Mouse (Mus musculus) WW6 (cell line): ENCODE results near the gene Tkt.
"Not testable (repeated sequence)": the region's sequence is repeated elsewhere in the genome, so short reads cannot be mapped to it uniquely, and the experiment has no call there.

ENCODE experiments used
- DNase-seq: peaks from one replicate; pipeline ENCODE4 v3.0.0-alpha.2; 2013; ENCODE audit warnings: low read depth, low spot score

Gene Tkt

GRCm38 (mm10) chr14:30553185-30553584 is 5.0 kb downstream of the Tkt start:
- no peak for DNase-seq

- no peak for DNase-seq
Measured at GRCm38 (mm10) chr14:30556651-30557050, 8.5 kb downstream of the Tkt start.

- no peak for DNase-seq
Measured at GRCm38 (mm10) chr14:30557730-30558129, 9.6 kb downstream of the Tkt start.

- no peak for DNase-seq
Measured at GRCm38 (mm10) chr14:30559321-30559850, 11.2 kb downstream of the Tkt start.

GRCm38 (mm10) chr14:30560803-30561389 is 12.7 kb downstream of the Tkt start:
- DNase-seq, result no peak

GRCm38 (mm10) chr14:30561470-30562187 is 13.5 kb downstream of the Tkt start:
- no peak for DNase-seq

- DNase-seq, result no peak
Measured at GRCm38 (mm10) chr14:30562343-30562742, 14.2 kb downstream of the Tkt start.

GRCm38 (mm10) chr14:30564451-30564850 is 16.3 kb downstream of the Tkt start:
- peak; percentile 39 for DNase-seq

- DNase-seq, result no peak
Measured at GRCm38 (mm10) chr14:30566317-30566716, 18.2 kb downstream of the Tkt start.

GRCm38 (mm10) chr14:30568016-30568415 is 19.9 kb downstream of the Tkt start:
- no peak for DNase-seq

GRCm38 (mm10) chr14:30570303-30570702 is 22.1 kb downstream of the Tkt start:
- no peak for DNase-seq

GRCm38 (mm10) chr14:30572253-30572652 is 24.1 kb downstream of the Tkt start:
- DNase-seq, result no peak

- DNase-seq, result no peak
Measured at GRCm38 (mm10) chr14:30573235-30573634, 25.1 kb downstream of the Tkt start.

- DNase-seq, result no peak
Measured at GRCm38 (mm10) chr14:30573983-30574584, 25.9 kb downstream of the Tkt start.

GRCm38 (mm10) chr14:30575791-30576190 is 27.6 kb downstream of the Tkt start:
- no peak for DNase-seq

- DNase-seq, result no peak
Measured at GRCm38 (mm10) chr14:30576260-30576659, 28.1 kb downstream of the Tkt start.

- DNase-seq, result not testable (repeated sequence)
Measured at GRCm38 (mm10) chr14:30577303-30578062, 29.3 kb downstream of the Tkt start.

GRCm38 (mm10) chr14:30579180-30579579 is 31.0 kb downstream of the Tkt start:
- no peak for DNase-seq

GRCm38 (mm10) chr14:30579882-30580281 is 31.7 kb downstream of the Tkt start:
- DNase-seq, result no peak

GRCm38 (mm10) chr14:30581238-30581637 is 33.1 kb downstream of the Tkt start:
- no peak for DNase-seq

GRCm38 (mm10) chr14:30584077-30584476 is 35.9 kb downstream of the Tkt start:
- no peak for DNase-seq
